Mouse (Mus musculus): ENCODE measurements around the gene Jak3. TPM values are rescaled to one million over a fixed set of nuclear protein-coding genes. Genes with fewer than 3 reads are reported as not detected.
"Not testable (repeated sequence)": the region's sequence is repeated elsewhere in the genome, so short reads cannot be mapped to it uniquely, and the experiment has no call there.

The Jak3 gene
- polyA plus RNA-seq, 1 experiment from 2014 or later, result 1.4 TPM

DNA sequence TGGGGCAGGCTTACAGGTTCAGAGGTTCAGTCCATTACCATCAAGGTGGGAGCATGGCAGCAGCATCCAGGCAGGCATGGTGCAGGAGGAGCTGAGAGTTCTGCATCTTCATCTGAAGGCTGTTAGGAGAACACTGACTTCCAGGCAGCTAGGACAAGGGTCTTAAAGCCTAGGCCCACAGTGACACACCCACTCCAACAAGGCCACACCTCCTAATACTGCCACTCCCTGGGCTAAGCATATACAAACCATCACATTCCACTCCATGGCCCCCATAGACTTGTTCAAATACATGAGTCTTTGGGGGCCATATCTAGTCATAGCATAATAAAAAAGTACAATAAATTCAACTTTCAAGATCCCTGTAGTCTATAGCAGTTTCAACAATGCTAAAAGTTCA is 27.3 kb downstream of the Jak3 start:
- ATAC-seq; H3K4me2 ChIP-seq (ENCODE audit: low read length): not testable (repeated sequence)
- H3K27me3 ChIP-seq (replicated peaks; ENCODE audit: control insufficient read depth, insufficient read depth, low read length), result peaks cover 33% of the 10 kb centered on the region

GRCm38 (mm10) chr8:71707874-71708273 is 31.8 kb downstream of the Jak3 start:
- ATAC-seq (no peak), DNase-seq (ENCODE audit: low spot score) (peak; percentile 64)
- Histone ChIP-seq H3K27me3 (replicated peaks; ENCODE audit: control insufficient read depth, insufficient read depth, low read length) (0 out of 2 replicates have a peak, but pooled peaks cover 7% of the 10 kb centered on the region), H3K4me3 (ENCODE audit: low read depth, low read length) (no peak overlapping the region), H3K9ac (ENCODE audit: low read length) (no peak overlapping the region), H3K4me2 (ENCODE audit: low read length) (no peak overlapping the region), H3K36me3 (ENCODE audit: control insufficient read depth, insufficient read depth, low read length) (peaks cover 17% of the 10 kb centered on the region), H3K27ac (ENCODE audit: low read depth, low read length) (no peak overlapping the region), H3K9me3 (replicated peaks; ENCODE audit: control insufficient read depth, low read length) (no peaks in the 10 kb centered on the region), H3K4me1 (ENCODE audit: control insufficient read depth, insufficient read depth, low read length) (no peaks in the 10 kb centered on the region)
- WGBS, result 35% methylated on average over 8 of the region's 8 CpGs

More for the DNA sequence above, 27.3 kb downstream of the Jak3 start:
- not testable (repeated sequence) for H3K4me1 ChIP-seq (ENCODE audit: control insufficient read depth, insufficient read depth, low read length); H3K9me3 ChIP-seq (replicated peaks; ENCODE audit: control insufficient read depth, low read length); H3K9ac ChIP-seq (ENCODE audit: low read length); H3K36me3 ChIP-seq (ENCODE audit: control insufficient read depth, insufficient read depth, low read length); DNase-seq (ENCODE audit: low spot score); H3K4me3 ChIP-seq (ENCODE audit: low read depth, low read length); H3K27ac ChIP-seq (ENCODE audit: low read depth, low read length)

DNA sequence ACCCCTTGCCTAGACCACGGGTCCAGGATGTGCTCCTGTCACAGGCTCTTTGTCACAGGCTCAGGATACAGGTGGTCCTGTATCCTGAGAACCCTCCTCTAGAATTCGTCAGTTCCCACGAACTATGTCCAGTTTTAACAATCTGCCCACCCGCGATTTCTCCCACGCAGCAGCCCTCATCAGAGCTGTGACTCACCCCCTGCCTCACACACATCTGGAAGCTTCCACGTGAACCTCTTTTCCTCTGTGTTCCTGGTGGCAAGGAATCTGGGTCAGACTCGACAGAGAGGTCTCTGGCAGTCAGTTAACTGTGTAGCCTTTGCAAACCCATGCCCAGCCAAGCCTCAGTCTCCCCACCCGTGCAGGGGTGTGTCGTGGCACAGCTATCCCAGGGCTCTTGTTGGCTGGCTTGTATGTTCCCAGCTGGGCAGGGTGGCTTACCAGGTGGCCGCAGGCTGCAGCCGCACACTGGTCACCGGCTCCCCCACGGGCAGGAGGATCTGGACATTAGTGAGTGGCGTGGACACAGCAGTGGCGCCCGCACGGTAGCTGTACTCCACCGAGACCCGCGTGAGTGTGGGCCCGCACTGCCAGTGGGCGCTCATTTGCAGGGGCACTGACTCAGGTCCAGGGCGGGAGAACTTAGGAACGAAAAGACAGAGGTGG is 33.2 kb downstream of the Jak3 start:
- peak overlapping the region; percentile 31; the same call in 1 of the 2 replicates for H3K4me2 ChIP-seq (ENCODE audit: low read length)
- no peak overlapping the region for H3K27ac ChIP-seq (ENCODE audit: low read depth, low read length)
- 0 out of 2 replicates have a peak, but pooled peaks cover 4% of the 10 kb centered on the region for H3K27me3 ChIP-seq (replicated peaks; ENCODE audit: control insufficient read depth, insufficient read depth, low read length)
- no peaks in the 10 kb centered on the region for H3K9me3 ChIP-seq (replicated peaks; ENCODE audit: control insufficient read depth, low read length)
- no peak overlapping the region for H3K4me3 ChIP-seq (ENCODE audit: low read depth, low read length)
- no peak for DNase-seq (ENCODE audit: low spot score)
- 45% methylated on average over 25 of the region's 25 CpGs for WGBS
- H3K4me1 ChIP-seq (ENCODE audit: control insufficient read depth, insufficient read depth, low read length), result no peaks in the 10 kb centered on the region
- H3K9ac ChIP-seq (ENCODE audit: low read length), result no peak overlapping the region
- peak; percentile 11 for ATAC-seq
- peaks cover 27% of the 10 kb centered on the region for H3K36me3 ChIP-seq (ENCODE audit: control insufficient read depth, insufficient read depth, low read length)

GRCm38 (mm10) chr8:71709800-71710446 is 33.8 kb downstream of the Jak3 start:
- 0 out of 2 replicates have a peak, but pooled peaks cover 4% of the 10 kb centered on the region for H3K27me3 ChIP-seq (replicated peaks; ENCODE audit: control insufficient read depth, insufficient read depth, low read length)
- DNase-seq (ENCODE audit: low spot score) (peak; percentile 81), ATAC-seq (peak; percentile 80)
- no peak overlapping the region for H3K27ac ChIP-seq (ENCODE audit: low read depth, low read length)
- no peak overlapping the region for H3K4me3 ChIP-seq (ENCODE audit: low read depth, low read length)
- peak overlapping the region; percentile 31; the same call in 1 of the 2 replicates for H3K4me2 ChIP-seq (ENCODE audit: low read length)
- no peak overlapping the region for H3K9ac ChIP-seq (ENCODE audit: low read length)
- 18% methylated on average over 25 of the region's 25 CpGs for WGBS
- no peaks in the 10 kb centered on the region for H3K4me1 ChIP-seq (ENCODE audit: control insufficient read depth, insufficient read depth, low read length)
- no peaks in the 10 kb centered on the region for H3K9me3 ChIP-seq (replicated peaks; ENCODE audit: control insufficient read depth, low read length)
- H3K36me3 ChIP-seq (ENCODE audit: control insufficient read depth, insufficient read depth, low read length), result peaks cover 34% of the 10 kb centered on the region

DNA sequence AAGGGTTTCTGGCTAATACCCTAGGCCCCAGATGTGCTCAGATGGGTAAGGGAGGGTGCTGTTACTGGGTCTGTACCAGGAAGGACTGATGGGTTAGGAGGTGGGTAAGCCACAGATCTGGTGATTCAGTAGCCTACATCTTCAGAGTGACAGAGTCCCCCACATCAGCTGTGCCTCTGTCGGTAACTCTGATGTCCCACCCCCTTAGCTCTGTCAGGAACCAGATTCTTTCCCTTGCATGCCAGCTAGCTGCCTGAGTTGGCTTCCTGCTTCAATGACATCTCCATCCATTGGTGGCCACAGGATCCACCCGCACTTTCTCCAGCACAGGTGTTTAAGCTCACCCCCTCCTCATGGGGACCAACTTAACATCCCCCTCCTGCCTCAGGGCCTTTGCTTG is 35.5 kb downstream of the Jak3 start:
- ATAC-seq, result no peak

DNA sequence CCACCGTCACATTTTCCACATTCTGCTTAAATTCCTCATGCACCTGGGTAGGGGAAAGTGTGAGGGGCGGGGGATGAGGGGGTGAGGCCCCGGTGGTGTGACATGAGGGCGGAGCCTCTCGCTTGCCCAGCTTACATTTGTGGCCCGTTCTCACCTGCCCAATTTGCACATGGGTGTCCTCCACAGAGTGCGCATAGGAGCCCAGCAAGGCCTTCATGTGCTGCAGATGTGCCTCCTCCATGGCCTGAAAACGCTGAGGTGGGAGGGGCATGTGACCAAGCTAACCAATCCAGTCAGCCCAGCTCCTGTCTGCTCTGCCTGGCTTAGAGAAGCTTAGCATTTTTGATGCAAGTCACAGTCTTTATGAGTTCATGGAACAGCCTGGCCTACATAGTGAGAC is 39.4 kb downstream of the Jak3 start:
- Histone ChIP-seq H3K4me1 (ENCODE audit: control insufficient read depth, insufficient read depth, low read length) (peaks cover 22% of the 10 kb centered on the region), H3K4me3 (ENCODE audit: low read depth, low read length) (no peak overlapping the region), H3K9me3 (replicated peaks; ENCODE audit: control insufficient read depth, low read length) (no peaks in the 10 kb centered on the region), H3K27me3 (replicated peaks; ENCODE audit: control insufficient read depth, insufficient read depth, low read length) (no peaks in the 10 kb centered on the region), H3K27ac (ENCODE audit: low read depth, low read length) (no peak overlapping the region), H3K36me3 (ENCODE audit: control insufficient read depth, insufficient read depth, low read length) (peaks cover 60% of the 10 kb centered on the region), H3K4me2 (ENCODE audit: low read length) (no peak overlapping the region), H3K9ac (ENCODE audit: low read length) (no peak overlapping the region)
- ATAC-seq (no peak), DNase-seq (ENCODE audit: low spot score) (no peak)
- 70% methylated on average over 8 of the region's 8 CpGs for WGBS

More for the DNA sequence above, 35.5 kb downstream of the Jak3 start:
- Histone ChIP-seq H3K9ac (ENCODE audit: low read length) (no peak overlapping the region), H3K4me1 (ENCODE audit: control insufficient read depth, insufficient read depth, low read length) (no peaks in the 10 kb centered on the region), H3K36me3 (ENCODE audit: control insufficient read depth, insufficient read depth, low read length) (peaks cover 47% of the 10 kb centered on the region), H3K4me2 (ENCODE audit: low read length) (no peak overlapping the region), H3K27ac (ENCODE audit: low read depth, low read length) (no peak overlapping the region), H3K4me3 (ENCODE audit: low read depth, low read length) (no peak overlapping the region), H3K9me3 (replicated peaks; ENCODE audit: control insufficient read depth, low read length) (no peaks in the 10 kb centered on the region), H3K27me3 (replicated peaks; ENCODE audit: control insufficient read depth, insufficient read depth, low read length) (0 out of 2 replicates have a peak, but pooled peaks cover 4% of the 10 kb centered on the region)
- 78% methylated on average over 2 of the region's 2 CpGs for WGBS
- DNase-seq (ENCODE audit: low spot score), result no peak

- H3K4me3 ChIP-seq (ENCODE audit: low read depth, low read length), result no peak overlapping the region
- no peak overlapping the region for H3K4me2 ChIP-seq (ENCODE audit: low read length)
- H3K9ac ChIP-seq (ENCODE audit: low read length), result no peak overlapping the region
- H3K4me1 ChIP-seq (ENCODE audit: control insufficient read depth, insufficient read depth, low read length), result peaks cover 33% of the 10 kb centered on the region
- DNase-seq (ENCODE audit: low spot score) (no peak), ATAC-seq (no peak)
- WGBS, result 92% methylated on average over 13 of the region's 13 CpGs
- no peak overlapping the region for H3K27ac ChIP-seq (ENCODE audit: low read depth, low read length)
- no peaks in the 10 kb centered on the region for H3K9me3 ChIP-seq (replicated peaks; ENCODE audit: control insufficient read depth, low read length)
- H3K36me3 ChIP-seq (ENCODE audit: control insufficient read depth, insufficient read depth, low read length), result peaks cover 51% of the 10 kb centered on the region
- no peaks in the 10 kb centered on the region for H3K27me3 ChIP-seq (replicated peaks; ENCODE audit: control insufficient read depth, insufficient read depth, low read length)
These were observed 40.5 kb downstream of the Jak3 start for GRCm38 (mm10) chr8:71716561-71717053.

- 88% methylated on average over 12 of the region's 12 CpGs for WGBS
- DNase-seq (ENCODE audit: low spot score) (no peak), ATAC-seq (no peak)
- no peak overlapping the region for H3K27ac ChIP-seq (ENCODE audit: low read depth, low read length)
- H3K4me3 ChIP-seq (ENCODE audit: low read depth, low read length), result no peak overlapping the region
- no peaks in the 10 kb centered on the region for H3K9me3 ChIP-seq (replicated peaks; ENCODE audit: control insufficient read depth, low read length)
- H3K9ac ChIP-seq (ENCODE audit: low read length), result no peak overlapping the region
- H3K4me2 ChIP-seq (ENCODE audit: low read length), result no peak overlapping the region
- H3K4me1 ChIP-seq (ENCODE audit: control insufficient read depth, insufficient read depth, low read length), result peaks cover 33% of the 10 kb centered on the region
- peaks cover 46% of the 10 kb centered on the region for H3K36me3 ChIP-seq (ENCODE audit: control insufficient read depth, insufficient read depth, low read length)
- H3K27me3 ChIP-seq (replicated peaks; ENCODE audit: control insufficient read depth, insufficient read depth, low read length), result no peaks in the 10 kb centered on the region
These were observed 41.0 kb downstream of the Jak3 start for GRCm38 (mm10) chr8:71717096-71717495.

GRCm38 (mm10) chr8:71718252-71718651 is 42.2 kb downstream of the Jak3 start:
- Histone ChIP-seq H3K9me3 (replicated peaks; ENCODE audit: control insufficient read depth, low read length) (no peaks in the 10 kb centered on the region), H3K4me3 (ENCODE audit: low read depth, low read length) (no peak overlapping the region), H3K9ac (ENCODE audit: low read length) (no peak overlapping the region), H3K4me1 (ENCODE audit: control insufficient read depth, insufficient read depth, low read length) (peaks cover 33% of the 10 kb centered on the region), H3K27me3 (replicated peaks; ENCODE audit: control insufficient read depth, insufficient read depth, low read length) (no peaks in the 10 kb centered on the region), H3K4me2 (ENCODE audit: low read length) (no peak overlapping the region), H3K36me3 (ENCODE audit: control insufficient read depth, insufficient read depth, low read length) (peaks cover 39% of the 10 kb centered on the region), H3K27ac (ENCODE audit: low read depth, low read length) (peak overlapping the region; percentile 84; the same call in 1 of the 2 replicates)
- 32% methylated on average over 3 of the region's 3 CpGs for WGBS
- DNase-seq (ENCODE audit: low spot score), result no peak
- no peak for ATAC-seq

Measured in forebrain, embryonic 14.5 days (tissue).